17 mouse cellular contexts compared by ENCODE assay signal in the genomic region with DNA sequence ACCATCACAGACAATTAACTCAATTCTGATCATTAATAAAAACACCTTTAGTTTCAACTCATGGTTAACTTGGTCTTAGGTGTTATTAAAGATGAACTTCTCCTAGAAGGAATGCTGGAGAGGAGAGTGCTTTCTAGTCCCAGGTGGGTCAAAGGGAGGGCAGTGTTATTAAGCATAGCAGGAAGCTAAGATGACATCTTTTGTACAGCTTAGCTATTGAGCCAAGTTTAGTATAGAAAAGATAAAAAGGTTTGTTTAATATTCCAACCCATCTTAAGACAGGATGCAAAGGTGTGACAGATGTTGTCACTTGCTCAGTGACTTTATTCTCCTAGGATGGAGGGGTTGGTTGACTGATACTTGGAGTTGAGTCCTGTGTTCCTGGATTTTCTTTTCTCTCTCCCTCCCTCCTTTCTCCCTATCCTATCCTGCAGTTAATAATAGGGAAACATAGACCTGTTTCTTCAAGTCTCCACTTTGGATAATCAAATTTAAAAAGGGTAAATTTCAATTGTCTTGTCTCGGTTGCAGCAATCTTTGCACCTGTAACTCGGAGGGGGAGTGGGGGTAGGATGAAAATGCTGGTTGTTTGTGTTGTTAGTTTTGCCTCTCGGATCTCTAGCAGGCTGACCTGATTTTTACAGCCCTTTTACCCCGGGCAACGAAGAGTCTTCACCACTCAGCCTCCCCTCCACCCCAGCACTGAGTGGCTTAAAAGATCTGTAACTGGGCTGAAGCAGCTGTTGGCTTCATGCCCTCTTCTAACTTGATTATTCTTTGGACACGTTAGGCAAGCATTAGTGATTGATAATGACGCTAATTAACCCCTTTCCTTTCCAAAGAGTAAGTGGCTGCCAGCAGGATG. TPM values are rescaled to one million over a fixed set of nuclear protein-coding genes. Genes with fewer than 3 reads are reported as not detected.
A peak's percentile ranks its signal among the peaks of the same experiment; 100 is the strongest.
DNase-seq lines count a peak whose midpoint lies in the region; ATAC-seq lines count a peak whose summit lies in the region.
"Had no signal": no experiment of that assay in that cellular context is flagged by ENCODE, and none has a peak within 500 bp of the region (broad histone marks: within the 10 kb centered on the region; RNA-seq: fewer than 3 reads in every experiment).

No protein-coding gene starts in this region.

- 1% methylated on average over 7 of the region's 7 CpGs for WGBS in heart, embryonic 10.5 days
- WGBS in midbrain, embryonic 14.5 days = under 1% methylated on average over 7 of the region's 7 CpGs
- 1% methylated on average over 7 of the region's 7 CpGs for WGBS in midbrain, embryonic 10.5 days
- 1% methylated on average over 7 of the region's 7 CpGs for WGBS in neural tube, embryonic 11.5 days
- 5% methylated on average over 7 of the region's 7 CpGs for WGBS in kidney, embryonic 16.5 days

- peak; percentile 28 for DNase-seq in heart, embryonic 10.5 days (ENCODE audit: low spot score)
- no peak for DNase-seq in heart, adult 9 months (ENCODE audit: low spot score in 2 of 2)
- DNase-seq in midbrain, embryonic 14.5 days = peak; percentile 55
- DNase-seq in midbrain, embryonic 10.5 days (ENCODE audit: low spot score) = no peak
- peak; percentile 25 for DNase-seq in neural tube, embryonic 11.5 days (ENCODE audit: low spot score)
- DNase-seq: adrenal gland, adult 2 months; cerebellum, adult 8-10 months; gastrocnemius, postnatal 36 days; heart, postnatal 14 days; kidney, adult 2 months; kidney, postnatal 14 days; lung, adult 18-20 months; lung, postnatal 14 days had no signal

- H3K9me3 ChIP-seq in heart, embryonic 10.5 days = no peaks in the 10 kb centered on the region
- no peaks in the 10 kb centered on the region for H3K9me3 ChIP-seq in midbrain, embryonic 14.5 days (ENCODE audit: control insufficient read depth, low read length)
- H3K9me3 ChIP-seq in midbrain, embryonic 10.5 days (replicated peaks) = no peaks in the 10 kb centered on the region
- no peaks in the 10 kb centered on the region for H3K9me3 ChIP-seq in neural tube, embryonic 11.5 days (ENCODE audit: control insufficient read depth, low read length)
- H3K9me3 ChIP-seq in kidney, embryonic 16.5 days (ENCODE audit: low read length) = no peaks in the 10 kb centered on the region
- H3K9me3 ChIP-seq: heart, embryonic 12.5 days had no signal

- no peak overlapping the region for H3K4me2 ChIP-seq in midbrain, embryonic 14.5 days (ENCODE audit: low read length)
- no peak overlapping the region for H3K4me2 ChIP-seq in neural tube, embryonic 11.5 days (ENCODE audit: low read depth)
- no peak overlapping the region for H3K4me2 ChIP-seq in kidney, embryonic 16.5 days (replicated peaks; ENCODE audit: low read depth, low read length)
- H3K4me2 ChIP-seq: heart, embryonic 12.5 days; liver, embryonic 11.5 days had no signal

- no peaks in the 10 kb centered on the region for H3K36me3 ChIP-seq in heart, embryonic 10.5 days
- no peaks in the 10 kb centered on the region for H3K36me3 ChIP-seq in midbrain, embryonic 14.5 days (ENCODE audit: control insufficient read depth, insufficient read depth, low read length)
- no peaks in the 10 kb centered on the region for H3K36me3 ChIP-seq in midbrain, embryonic 10.5 days
- no peaks in the 10 kb centered on the region for H3K36me3 ChIP-seq in neural tube, embryonic 11.5 days (ENCODE audit: control insufficient read depth, insufficient read depth, low read length)
- H3K36me3 ChIP-seq in kidney, embryonic 16.5 days (ENCODE audit: insufficient read depth, low read length) = no peaks in the 10 kb centered on the region
- H3K36me3 ChIP-seq: heart, embryonic 12.5 days had no signal

- H3K27ac ChIP-seq in heart, embryonic 10.5 days = no peak overlapping the region
- H3K27ac ChIP-seq in midbrain, embryonic 14.5 days (replicated peaks; ENCODE audit: low read depth, low read length) = no peak overlapping the region
- no peak overlapping the region for H3K27ac ChIP-seq in midbrain, embryonic 10.5 days (replicated peaks)
- no peak overlapping the region for H3K27ac ChIP-seq in neural tube, embryonic 11.5 days (ENCODE audit: low read depth, low read length)
- H3K27ac ChIP-seq in kidney, embryonic 16.5 days (ENCODE audit: low read length) = no peak overlapping the region

- no peak for ATAC-seq in midbrain, embryonic 14.5 days (ENCODE audit: low FRiP score, low TSS enrichment)
- ATAC-seq in neural tube, embryonic 11.5 days (ENCODE audit: insufficient read depth, low FRiP score, low TSS enrichment) = peak; percentile 64; the same call in 1 of the 2 replicates
- no peak for ATAC-seq in megakaryocyte-erythroid progenitor cell, adult 5-6 weeks (replicated peaks; ENCODE audit: low FRiP score, low TSS enrichment, poor library complexity, severe bottlenecking)
- no peak for ATAC-seq in kidney, embryonic 16.5 days (ENCODE audit: low FRiP score, low TSS enrichment)

- no peak overlapping the region for H3K9ac ChIP-seq in midbrain, embryonic 14.5 days (replicated peaks; ENCODE audit: low read length)
- no peak overlapping the region for H3K9ac ChIP-seq in neural tube, embryonic 11.5 days (ENCODE audit: low read length)
- no peak overlapping the region for H3K9ac ChIP-seq in kidney, embryonic 16.5 days (replicated peaks; ENCODE audit: low read length)
- H3K9ac ChIP-seq: heart, embryonic 12.5 days had no signal

- no peak overlapping the region for H3K4me3 ChIP-seq in heart, embryonic 10.5 days
- H3K4me3 ChIP-seq in midbrain, embryonic 14.5 days (replicated peaks; ENCODE audit: low read depth, low read length) = no peak overlapping the region
- no peak overlapping the region for H3K4me3 ChIP-seq in midbrain, embryonic 10.5 days
- no peak overlapping the region for H3K4me3 ChIP-seq in neural tube, embryonic 11.5 days (ENCODE audit: low read depth, low read length)
- no peak overlapping the region for H3K4me3 ChIP-seq in kidney, embryonic 16.5 days (ENCODE audit: low read length)
- H3K4me3 ChIP-seq: heart, embryonic 12.5 days had no signal

- peaks cover 8% of the 10 kb centered on the region for H3K4me1 ChIP-seq in heart, embryonic 10.5 days
- H3K4me1 ChIP-seq in midbrain, embryonic 14.5 days (ENCODE audit: control insufficient read depth, insufficient read depth, low read length) = no peaks in the 10 kb centered on the region
- peaks cover 19% of the 10 kb centered on the region for H3K4me1 ChIP-seq in midbrain, embryonic 10.5 days
- no peaks in the 10 kb centered on the region for H3K4me1 ChIP-seq in neural tube, embryonic 11.5 days (ENCODE audit: control insufficient read depth, insufficient read depth, low read length)
- 0 out of 2 replicates have a peak, but pooled peaks cover 3% of the 10 kb centered on the region for H3K4me1 ChIP-seq in kidney, embryonic 16.5 days (ENCODE audit: insufficient read depth, low read length)

- peaks cover 95% of the 10 kb centered on the region for H3K27me3 ChIP-seq in heart, embryonic 10.5 days (ENCODE audit: insufficient read depth, poor library complexity, severe bottlenecking)
- peaks cover 88% of the 10 kb centered on the region for H3K27me3 ChIP-seq in midbrain, embryonic 14.5 days (ENCODE audit: control insufficient read depth, insufficient read depth, low read length)
- peaks cover 100% of the 10 kb centered on the region for H3K27me3 ChIP-seq in midbrain, embryonic 10.5 days (ENCODE audit: low read depth, poor library complexity, severe bottlenecking)
- H3K27me3 ChIP-seq in neural tube, embryonic 11.5 days (ENCODE audit: control insufficient read depth, insufficient read depth, low read length) = peaks cover 91% of the 10 kb centered on the region
- H3K27me3 ChIP-seq in kidney, embryonic 16.5 days (ENCODE audit: insufficient read depth, low read length) = peaks cover 91% of the 10 kb centered on the region

RNA-seq across cellular contexts. Expression of a gene that starts 26.3 kb away (rescaled TPM):
- polyA plus RNA-seq in heart, embryonic 10.5 days (2016; fragmentation: Nextera tagmentation; extraction: Ambion mirVana) = 1.0 and 1.6 TPM in 2 replicates
- 11.6 and 11.8 TPM in 2 replicates for polyA plus RNA-seq in midbrain, embryonic 14.5 days (2014; fragmentation: Nextera tagmentation; extraction: Ambion mirVana)
- polyA plus RNA-seq in midbrain, embryonic 10.5 days (2016; fragmentation: Nextera tagmentation; extraction: Ambion mirVana) = 2.3 and 2.5 TPM in 2 replicates
- 12.9 and 13.7 TPM in 2 replicates for polyA plus RNA-seq in neural tube, embryonic 11.5 days (2014; fragmentation: Nextera tagmentation; extraction: Ambion mirVana)
- not detected in 2 replicates for total RNA-seq in megakaryocyte-erythroid progenitor cell, adult 5-6 weeks (2014; fragmentation: Nextera tagmentation)
- total RNA-seq in megakaryocyte-erythroid progenitor cell, adult 5-6 weeks (2017) = not detected in 2 replicates
- 2.4 and 3.2 TPM in 2 replicates for polyA plus RNA-seq in kidney, embryonic 16.5 days (2015; fragmentation: Nextera tagmentation; extraction: Ambion mirVana)
- total RNA-seq: gastrocnemius, postnatal 36 days had no signal

Comparison
In these comparisons a context has a peak if more than half of its experiments do, and no peak if none do; other contexts are left out.
1. DNase-seq: peak in heart, embryonic 10.5 days (single experiment), midbrain, embryonic 14.5 days (single experiment) and neural tube, embryonic 11.5 days (single experiment); none in heart, adult 9 months (0 of 2) and midbrain, embryonic 10.5 days (single experiment).